Mouse (Mus musculus): ENCODE data around the gene Cpsf3. TPM values are rescaled to one million over a fixed set of nuclear protein-coding genes. Genes with fewer than 3 reads are reported as not detected.

Cpsf3 gene
- polyA plus RNA-seq, 1 experiment from 2014 or later, result 111 TPM

GRCm38 (mm10) chr12:21266784-21267098, 18.4 kb upstream of the Cpsf3 start:
- Histone ChIP-seq H3K9me3 (no peaks in the 10 kb centered on the region), H3K27me3 (no peaks in the 10 kb centered on the region), H3K4me2 (no peak overlapping the region), H3K9ac (no peak overlapping the region), H3K27ac (no peak overlapping the region), H3K4me3 (no peak overlapping the region), H3K4me1 (no peaks in the 10 kb centered on the region), H3K36me3 (peaks cover 47% of the 10 kb centered on the region)
- no peak for ATAC-seq (ENCODE audit: borderline replicate concordance, extremely low read depth, low FRiP score, low TSS enrichment)
- WGBS, result 83% methylated on average over 2 of the region's 2 CpGs

GRCm38 (mm10) chr12:21268083-21268616, 17.0 kb upstream of the Cpsf3 start:
- no peak overlapping the region for H3K4me3 ChIP-seq
- no peak overlapping the region for H3K9ac ChIP-seq
- H3K9me3 ChIP-seq, result no peaks in the 10 kb centered on the region
- H3K4me2 ChIP-seq, result no peak overlapping the region
- WGBS, result 87% methylated on average over 8 of the region's 8 CpGs
- no peak overlapping the region for H3K27ac ChIP-seq
- peaks cover 50% of the 10 kb centered on the region for H3K36me3 ChIP-seq
- H3K4me1 ChIP-seq, result no peaks in the 10 kb centered on the region
- no peak for ATAC-seq (ENCODE audit: borderline replicate concordance, extremely low read depth, low FRiP score, low TSS enrichment)
- H3K27me3 ChIP-seq, result no peaks in the 10 kb centered on the region

- peaks cover 26% of the 10 kb centered on the region for H3K36me3 ChIP-seq
- no peak overlapping the region for H3K9ac ChIP-seq
- no peaks in the 10 kb centered on the region for H3K4me1 ChIP-seq
- no peaks in the 10 kb centered on the region for H3K9me3 ChIP-seq
- H3K4me2 ChIP-seq, result no peak overlapping the region
- no peak overlapping the region for H3K4me3 ChIP-seq
- no peak overlapping the region for H3K27ac ChIP-seq
- 71% methylated on average over 7 of the region's 7 CpGs for WGBS
- ATAC-seq (ENCODE audit: borderline replicate concordance, extremely low read depth, low FRiP score, low TSS enrichment), result no peak
- no peaks in the 10 kb centered on the region for H3K27me3 ChIP-seq
These were observed 10.7 kb upstream of the Cpsf3 start for GRCm38 (mm10) chr12:21274446-21274845.

GRCm38 (mm10) chr12:21277352-21277864, 7.8 kb upstream of the Cpsf3 start:
- ATAC-seq (ENCODE audit: borderline replicate concordance, extremely low read depth, low FRiP score, low TSS enrichment), result no peak
- no peak overlapping the region for H3K27ac ChIP-seq
- H3K4me3 ChIP-seq, result no peak overlapping the region
- no peaks in the 10 kb centered on the region for H3K27me3 ChIP-seq
- no peak overlapping the region for H3K4me2 ChIP-seq
- no peak overlapping the region for H3K9ac ChIP-seq
- peaks cover 3% of the 10 kb centered on the region for H3K36me3 ChIP-seq
- no peaks in the 10 kb centered on the region for H3K4me1 ChIP-seq
- WGBS, result 77% methylated on average over 1 of the region's 1 CpGs
- H3K9me3 ChIP-seq, result no peaks in the 10 kb centered on the region

- Histone ChIP-seq H3K36me3 (0 out of 2 replicates have a peak, but pooled peaks cover 5% of the 10 kb centered on the region), H3K27me3 (no peaks in the 10 kb centered on the region), H3K9me3 (no peaks in the 10 kb centered on the region), H3K4me3 (peak overlapping the region; percentile 65), H3K9ac (peak overlapping the region; percentile 81), H3K4me2 (peak overlapping the region; percentile 77), H3K4me1 (peaks cover 34% of the 10 kb centered on the region), H3K27ac (peak overlapping the region; percentile 70)
- ATAC-seq (ENCODE audit: borderline replicate concordance, extremely low read depth, low FRiP score, low TSS enrichment), result peak; percentile 83; the same call in 1 of the 2 replicates
- WGBS, result under 1% methylated on average over 47 of the region's 47 CpGs
These were observed 484 bp downstream of the Cpsf3 start for GRCm38 (mm10) chr12:21285508-21286242.

- H3K4me1 ChIP-seq, result peaks cover 34% of the 10 kb centered on the region
- peak within 1 kb of the TSS; percentile 78 for H3K27ac ChIP-seq
- H3K27me3 ChIP-seq, result no peaks in the 10 kb centered on the region
- no peaks in the 10 kb centered on the region for H3K9me3 ChIP-seq
- peak within 1 kb of the TSS; percentile 65 for H3K4me3 ChIP-seq
- WGBS, result under 1% methylated on average over 28 of the region's 28 CpGs
- peak; percentile 93 for ATAC-seq (ENCODE audit: borderline replicate concordance, extremely low read depth, low FRiP score, low TSS enrichment)
- H3K4me2 ChIP-seq, result peak within 1 kb of the TSS; percentile 77
- peak within 1 kb of the TSS; percentile 81 for H3K9ac ChIP-seq
- H3K36me3 ChIP-seq, result peaks cover 7% of the 10 kb centered on the region; the same call in 1 of the 2 replicates
These were observed 1.0 kb downstream of the Cpsf3 start, which contains the start of gene Itgb1bp1 for GRCm38 (mm10) chr12:21286243-21286622. Itgb1bp1 (minus strand) TSS chr12:21286284.

- H3K27me3 ChIP-seq, result no peaks in the 10 kb centered on the region
- no peaks in the 10 kb centered on the region for H3K9me3 ChIP-seq
- H3K4me2 ChIP-seq, result peak overlapping the region; percentile 77
- ATAC-seq (ENCODE audit: borderline replicate concordance, extremely low read depth, low FRiP score, low TSS enrichment), result no peak
- H3K9ac ChIP-seq, result peak overlapping the region; percentile 81
- H3K36me3 ChIP-seq, result peaks cover 14% of the 10 kb centered on the region
- peak overlapping the region; percentile 65 for H3K4me3 ChIP-seq
- H3K4me1 ChIP-seq, result peaks cover 34% of the 10 kb centered on the region
- H3K27ac ChIP-seq, result peak overlapping the region; percentile 78
- WGBS, result 25% methylated on average over 18 of the region's 18 CpGs
These were observed 1.8 kb downstream of the Cpsf3 start for GRCm38 (mm10) chr12:21286712-21287650.

GRCm38 (mm10) chr12:21288716-21289395, 3.7 kb downstream of the Cpsf3 start:
- Histone ChIP-seq H3K9me3 (no peaks in the 10 kb centered on the region), H3K4me3 (no peak overlapping the region), H3K9ac (no peak overlapping the region), H3K36me3 (peaks cover 32% of the 10 kb centered on the region), H3K4me2 (no peak overlapping the region; the same call in 1 of the 2 replicates), H3K4me1 (peaks cover 34% of the 10 kb centered on the region), H3K27me3 (no peaks in the 10 kb centered on the region), H3K27ac (peak overlapping the region; percentile 79)
- WGBS, result 70% methylated on average over 3 of the region's 3 CpGs
- ATAC-seq (ENCODE audit: borderline replicate concordance, extremely low read depth, low FRiP score, low TSS enrichment), result no peak

GRCm38 (mm10) chr12:21289651-21290050, 4.5 kb downstream of the Cpsf3 start:
- Histone ChIP-seq H3K36me3 (peaks cover 40% of the 10 kb centered on the region), H3K4me2 (peak overlapping the region; percentile 16; the same call in 1 of the 2 replicates)
- ATAC-seq (ENCODE audit: borderline replicate concordance, extremely low read depth, low FRiP score, low TSS enrichment), result no peak

GRCm38 (mm10) chr12:21298856-21299255, 13.7 kb downstream of the Cpsf3 start:
- no peak for ATAC-seq (ENCODE audit: borderline replicate concordance, extremely low read depth, low FRiP score, low TSS enrichment)
- no peaks in the 10 kb centered on the region for H3K4me1 ChIP-seq
- H3K9me3 ChIP-seq, result no peaks in the 10 kb centered on the region
- peaks cover 84% of the 10 kb centered on the region for H3K36me3 ChIP-seq
- no peak overlapping the region for H3K4me2 ChIP-seq
- no peak overlapping the region for H3K9ac ChIP-seq
- H3K27ac ChIP-seq, result no peak overlapping the region
- no peak overlapping the region for H3K4me3 ChIP-seq
- WGBS, result 90% methylated on average over 11 of the region's 11 CpGs
- H3K27me3 ChIP-seq, result no peaks in the 10 kb centered on the region

More at GRCm38 (mm10) chr12:21289651-21290050, 4.5 kb downstream of the Cpsf3 start:
- H3K4me1 ChIP-seq, result peaks cover 34% of the 10 kb centered on the region
- no peak overlapping the region for H3K9ac ChIP-seq
- H3K4me3 ChIP-seq, result no peak overlapping the region
- H3K27ac ChIP-seq, result peak overlapping the region; percentile 79
- no peaks in the 10 kb centered on the region for H3K9me3 ChIP-seq
- 49% methylated on average over 6 of the region's 6 CpGs for WGBS
- H3K27me3 ChIP-seq, result no peaks in the 10 kb centered on the region

GRCm38 (mm10) chr12:21301324-21301723, 16.1 kb downstream of the Cpsf3 start:
- ATAC-seq (ENCODE audit: borderline replicate concordance, extremely low read depth, low FRiP score, low TSS enrichment), result no peak
- WGBS, result 78% methylated on average over 7 of the region's 7 CpGs

More at GRCm38 (mm10) chr12:21301324-21301723, 16.1 kb downstream of the Cpsf3 start:
- H3K4me1 ChIP-seq, result no peaks in the 10 kb centered on the region
- H3K36me3 ChIP-seq, result peaks cover 78% of the 10 kb centered on the region
- H3K9ac ChIP-seq, result no peak overlapping the region
- no peak overlapping the region for H3K4me2 ChIP-seq
- H3K9me3 ChIP-seq, result no peaks in the 10 kb centered on the region
- H3K27ac ChIP-seq, result no peak overlapping the region
- H3K27me3 ChIP-seq, result no peaks in the 10 kb centered on the region
- no peak overlapping the region for H3K4me3 ChIP-seq

Measured in lung, embryonic 15.5 days (tissue).